Mouse (Mus musculus): ENCODE data around the gene Cdh4. TPM values are rescaled to one million over a fixed set of nuclear protein-coding genes. Genes with fewer than 3 reads are reported as not detected.

Cdh4 gene
- polyA plus RNA-seq, 1 experiment from 2014 or later: 0.28 TPM

DNA sequence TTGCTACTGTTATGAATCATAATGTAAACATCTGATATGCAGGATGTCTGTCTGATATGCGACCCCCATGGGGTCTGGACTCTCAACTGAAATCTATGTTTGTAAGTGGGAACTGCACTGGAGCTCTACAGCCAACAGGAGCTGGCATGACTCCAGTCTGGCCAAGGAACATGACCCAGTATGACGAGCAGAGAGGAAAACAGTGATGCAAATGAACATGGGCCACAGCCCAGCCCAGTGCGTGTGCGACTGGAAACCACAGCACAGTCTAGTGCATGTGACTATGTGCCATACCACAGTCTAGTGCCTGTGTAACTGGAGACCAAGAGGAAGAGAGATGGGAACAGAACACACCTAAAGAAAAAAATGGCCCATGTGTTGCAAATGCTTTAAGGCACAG lies 477.8 kb downstream of the Cdh4 start:
- Histone ChIP-seq H3K27ac (no peak overlapping the region), H3K27me3 (no peaks in the 10 kb centered on the region), H3K4me2 (no peak overlapping the region), H3K36me3 (peaks cover 96% of the 10 kb centered on the region), H3K4me3 (replicated peaks) (no peak overlapping the region), H3K9ac (no peak overlapping the region), H3K9me3 (replicated peaks) (no peaks in the 10 kb centered on the region), H3K4me1 (replicated peaks) (no peaks in the 10 kb centered on the region)
- no peak for ATAC-seq (ENCODE audit: low read depth)
- no peak for DNase-seq
- 78% methylated on average over 4 of the region's 4 CpGs for WGBS (ENCODE audit: insufficient replicate concordance)

DNA sequence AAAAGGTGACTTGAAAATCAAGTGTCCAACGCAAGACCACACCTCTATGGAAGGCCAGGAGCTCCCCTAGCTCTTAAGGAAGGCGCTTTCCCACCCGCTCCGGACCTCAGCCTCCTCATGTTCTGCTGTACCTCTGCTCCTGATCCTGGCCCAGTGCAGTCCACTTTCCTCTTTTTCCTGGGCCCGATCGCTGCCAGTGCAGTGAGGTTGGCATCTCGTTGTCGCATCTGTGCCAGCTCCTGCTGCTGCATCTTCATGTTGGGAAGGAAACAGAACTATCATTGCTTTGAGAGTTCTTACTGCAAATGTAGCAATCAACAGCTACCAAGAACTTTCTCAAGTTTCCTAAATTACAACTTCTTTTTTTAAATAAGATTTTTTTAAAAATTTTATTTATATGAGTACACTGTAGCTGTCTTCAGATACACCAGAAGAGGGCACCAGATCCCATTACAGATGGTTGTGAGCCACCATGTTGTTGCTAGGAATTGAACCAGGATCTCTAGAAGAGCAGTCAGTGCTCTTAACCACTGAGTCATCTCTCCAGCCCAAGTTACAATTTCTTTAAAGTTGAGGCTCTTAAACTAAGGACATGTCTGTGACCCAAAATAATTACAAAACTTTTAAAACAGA lies 478.9 kb downstream of the Cdh4 start:
- no peak for ATAC-seq (ENCODE audit: low read depth)
- 91% methylated on average over 8 of the region's 8 CpGs for WGBS (ENCODE audit: insufficient replicate concordance)
- H3K27ac ChIP-seq: no peak overlapping the region
- H3K4me2 ChIP-seq: no peak overlapping the region
- no peak overlapping the region for H3K9ac ChIP-seq
- no peak for DNase-seq
- H3K4me1 ChIP-seq (replicated peaks): no peaks in the 10 kb centered on the region
- H3K4me3 ChIP-seq (replicated peaks): no peak overlapping the region
- H3K9me3 ChIP-seq (replicated peaks): no peaks in the 10 kb centered on the region
- no peaks in the 10 kb centered on the region for H3K27me3 ChIP-seq
- H3K36me3 ChIP-seq: peaks cover 97% of the 10 kb centered on the region

DNA sequence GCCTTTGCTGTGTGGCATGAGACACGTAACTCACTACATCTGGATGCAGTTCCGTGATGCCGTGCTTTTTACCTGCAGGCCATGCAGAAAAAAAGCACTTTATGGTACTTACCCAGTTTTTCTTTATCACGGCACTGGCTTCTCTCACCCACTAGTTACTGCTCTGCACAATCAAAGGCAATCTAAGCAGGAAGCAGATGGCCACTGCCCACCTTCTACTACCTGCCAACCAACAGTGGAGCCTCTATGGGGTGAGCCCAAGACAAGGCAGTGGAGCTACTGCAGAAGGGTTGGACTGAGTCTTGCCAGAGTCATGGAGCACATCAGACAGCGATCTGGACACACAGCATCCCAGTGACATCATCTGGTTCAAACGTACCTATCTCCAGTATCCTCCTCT lies 481.8 kb downstream of the Cdh4 start:
- Histone ChIP-seq H3K9ac (no peak overlapping the region), H3K4me3 (replicated peaks) (no peak overlapping the region), H3K9me3 (replicated peaks) (no peaks in the 10 kb centered on the region), H3K36me3 (peaks cover 94% of the 10 kb centered on the region), H3K4me2 (no peak overlapping the region), H3K27me3 (no peaks in the 10 kb centered on the region), H3K27ac (no peak overlapping the region), H3K4me1 (replicated peaks) (no peaks in the 10 kb centered on the region)
- DNase-seq (no peak), ATAC-seq (ENCODE audit: low read depth) (no peak)
- WGBS (ENCODE audit: insufficient replicate concordance): 84% methylated on average over 6 of the region's 6 CpGs

GRCm38 (mm10) chr2:179929166-179929565 lies 486.9 kb downstream of the Cdh4 start:
- WGBS (ENCODE audit: insufficient replicate concordance): 90% methylated on average over 13 of the region's 13 CpGs
- no peaks in the 10 kb centered on the region for H3K27me3 ChIP-seq
- no peaks in the 10 kb centered on the region for H3K4me1 ChIP-seq (replicated peaks)
- no peak overlapping the region for H3K27ac ChIP-seq
- peaks cover 86% of the 10 kb centered on the region for H3K36me3 ChIP-seq
- no peak overlapping the region for H3K9ac ChIP-seq
- H3K4me2 ChIP-seq: no peak overlapping the region
- ATAC-seq (ENCODE audit: low read depth) (no peak), DNase-seq (no peak)
- no peaks in the 10 kb centered on the region for H3K9me3 ChIP-seq (replicated peaks)
- H3K4me3 ChIP-seq (replicated peaks): no peak overlapping the region

DNA sequence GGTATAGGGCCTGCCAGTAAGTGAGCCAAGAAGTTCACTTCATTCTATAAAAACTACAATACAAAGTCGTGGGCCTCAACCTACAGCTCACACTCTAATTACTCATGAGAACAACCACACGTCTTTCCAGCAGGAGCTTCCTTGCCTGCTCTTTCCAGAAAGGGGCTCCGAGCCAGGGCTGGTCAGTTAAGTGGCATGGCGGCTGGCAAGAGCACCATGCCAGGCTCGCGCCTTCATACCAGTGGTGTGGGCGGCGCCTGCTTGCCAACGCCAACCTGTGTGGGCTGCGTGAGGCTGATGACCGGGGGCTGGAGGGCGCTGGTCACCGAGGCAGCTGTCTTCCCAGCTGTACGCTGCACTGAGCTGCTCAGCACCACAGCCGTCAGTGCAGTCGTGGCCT lies 489.5 kb downstream of the Cdh4 start:
- H3K9me3 ChIP-seq (replicated peaks): no peaks in the 10 kb centered on the region
- H3K4me3 ChIP-seq (replicated peaks): no peak overlapping the region
- H3K4me2 ChIP-seq: no peak overlapping the region
- H3K27me3 ChIP-seq: no peaks in the 10 kb centered on the region
- 90% methylated on average over 16 of the region's 16 CpGs for WGBS (ENCODE audit: insufficient replicate concordance)
- no peak overlapping the region for H3K9ac ChIP-seq
- no peak overlapping the region for H3K27ac ChIP-seq
- no peak for DNase-seq
- H3K36me3 ChIP-seq: peaks cover 76% of the 10 kb centered on the region
- no peaks in the 10 kb centered on the region; the same call in 1 of the 2 replicates for H3K4me1 ChIP-seq (replicated peaks)
- no peak for ATAC-seq (ENCODE audit: low read depth)

DNA sequence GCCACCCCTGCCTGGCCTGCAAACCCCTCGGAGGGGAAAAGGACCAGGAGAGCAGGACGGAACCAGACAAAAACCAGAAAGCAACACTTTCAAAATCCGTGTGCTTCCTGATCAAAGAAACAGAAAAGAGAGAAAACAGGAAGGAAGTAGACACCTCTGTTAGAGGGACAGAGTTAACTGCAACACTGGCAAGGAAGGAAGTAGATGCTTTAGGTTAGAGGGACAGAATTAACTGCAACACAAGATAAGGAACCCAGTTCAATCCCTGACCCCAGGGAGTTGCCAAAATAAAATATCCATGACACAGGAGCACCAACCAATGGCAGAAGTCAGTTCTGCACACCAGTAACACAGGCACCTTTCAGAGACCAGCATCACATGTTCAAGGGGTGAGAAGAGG lies 491.9 kb downstream of the Cdh4 start:
- ATAC-seq (ENCODE audit: low read depth) (no peak), DNase-seq (no peak)
- no peak overlapping the region for H3K27ac ChIP-seq
- H3K9me3 ChIP-seq (replicated peaks): no peaks in the 10 kb centered on the region
- H3K4me3 ChIP-seq (replicated peaks): no peak overlapping the region
- H3K4me2 ChIP-seq: no peak overlapping the region
- peaks cover 66% of the 10 kb centered on the region for H3K36me3 ChIP-seq
- H3K9ac ChIP-seq: no peak overlapping the region
- H3K27me3 ChIP-seq: no peaks in the 10 kb centered on the region
- H3K4me1 ChIP-seq (replicated peaks): peaks cover 14% of the 10 kb centered on the region
- whole genome bisulfite sequencing (ENCODE audit: insufficient replicate concordance): 60% methylated on average over 3 of the region's 3 CpGs

DNA sequence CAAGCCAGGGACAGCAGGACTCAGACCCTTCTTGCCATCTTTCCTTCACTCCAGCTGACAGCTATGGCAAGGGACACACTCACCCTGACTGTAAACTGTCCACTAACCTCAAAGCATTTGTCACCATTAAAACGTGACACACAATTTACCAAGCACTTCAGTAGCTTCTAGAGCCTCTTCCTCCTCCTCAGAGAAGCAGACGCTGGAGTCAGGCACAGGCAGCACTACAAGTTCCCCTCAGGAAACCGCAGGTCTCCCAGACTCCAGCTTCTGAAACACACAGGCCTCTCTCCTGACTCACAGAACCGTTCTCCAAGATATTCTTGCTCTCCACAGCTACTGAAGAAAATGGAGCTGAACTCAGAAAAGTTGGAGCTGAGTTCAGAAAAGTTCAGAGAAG lies 494.9 kb downstream of the Cdh4 start:
- Histone ChIP-seq H3K27ac (0 out of 2 replicates have a peak overlapping the region, but pooled peaks have one; percentile 21), H3K9me3 (replicated peaks) (no peaks in the 10 kb centered on the region), H3K27me3 (no peaks in the 10 kb centered on the region), H3K36me3 (peaks cover 44% of the 10 kb centered on the region), H3K4me1 (replicated peaks) (peaks cover 17% of the 10 kb centered on the region), H3K4me2 (no peak overlapping the region), H3K4me3 (replicated peaks) (no peak overlapping the region), H3K9ac (no peak overlapping the region)
- WGBS (ENCODE audit: insufficient replicate concordance): 26% methylated on average over 4 of the region's 4 CpGs
- no peak for ATAC-seq (ENCODE audit: low read depth)
- DNase-seq: no peak

DNA sequence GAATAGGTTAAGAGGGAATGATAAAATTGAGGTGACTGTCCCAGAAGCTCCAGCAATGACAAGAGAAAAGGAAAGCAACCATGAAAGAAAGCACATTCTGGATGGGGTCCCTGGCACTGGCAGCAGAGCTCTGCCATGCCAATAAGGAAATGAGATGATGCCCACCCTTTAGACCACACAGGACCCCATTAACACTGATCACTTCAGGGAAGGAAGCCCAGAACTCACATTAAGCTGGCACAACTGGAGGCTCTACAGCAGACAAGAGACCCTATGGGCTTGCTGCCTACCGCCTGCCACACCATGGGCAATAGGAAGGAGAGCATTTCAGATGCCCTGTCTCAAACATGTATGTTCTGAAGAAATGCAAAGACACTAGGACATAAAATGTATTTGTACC lies 499.5 kb downstream of the Cdh4 start:
- Histone ChIP-seq H3K9ac (no peak overlapping the region), H3K4me3 (replicated peaks) (no peak overlapping the region), H3K27ac (no peak overlapping the region), H3K36me3 (peaks cover 10% of the 10 kb centered on the region; the same call in 1 of the 2 replicates), H3K4me1 (replicated peaks) (peaks cover 54% of the 10 kb centered on the region), H3K9me3 (replicated peaks) (no peaks in the 10 kb centered on the region), H3K27me3 (no peaks in the 10 kb centered on the region), H3K4me2 (no peak overlapping the region)
- ATAC-seq (ENCODE audit: low read depth) (no peak), DNase-seq (no peak)
- WGBS (ENCODE audit: insufficient replicate concordance): 79% methylated on average over 1 of the region's 1 CpGs

DNA sequence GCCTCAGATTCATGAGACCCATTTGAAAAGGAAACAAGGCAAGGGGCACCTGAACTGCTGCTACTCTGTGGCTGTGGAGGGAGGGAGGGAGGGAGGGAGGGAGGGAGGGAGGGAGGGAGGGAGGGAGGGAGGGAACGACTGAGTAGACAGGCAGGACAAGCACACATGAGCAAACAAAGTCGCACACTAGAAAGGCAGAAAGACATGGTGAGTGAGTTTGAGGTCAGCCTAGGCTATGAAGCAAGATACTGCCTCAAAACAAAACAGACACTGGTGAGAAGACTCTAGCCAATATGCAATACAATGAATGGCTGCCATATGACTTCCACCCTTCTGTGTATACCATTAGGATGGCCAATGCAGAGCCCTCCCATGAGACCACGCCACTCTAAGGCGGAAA lies 502.8 kb downstream of the Cdh4 start:
- Histone ChIP-seq H3K4me3 (replicated peaks) (no peak overlapping the region), H3K9me3 (replicated peaks) (no peaks in the 10 kb centered on the region), H3K9ac (no peak overlapping the region), H3K4me1 (replicated peaks) (peaks cover 73% of the 10 kb centered on the region), H3K27ac (no peak overlapping the region), H3K36me3 (no peaks in the 10 kb centered on the region), H3K27me3 (no peaks in the 10 kb centered on the region), H3K4me2 (no peak overlapping the region)
- ATAC-seq (ENCODE audit: low read depth): no peak
- 45% methylated on average over 4 of the region's 4 CpGs for WGBS (ENCODE audit: insufficient replicate concordance)
- DNase-seq: no peak

DNA sequence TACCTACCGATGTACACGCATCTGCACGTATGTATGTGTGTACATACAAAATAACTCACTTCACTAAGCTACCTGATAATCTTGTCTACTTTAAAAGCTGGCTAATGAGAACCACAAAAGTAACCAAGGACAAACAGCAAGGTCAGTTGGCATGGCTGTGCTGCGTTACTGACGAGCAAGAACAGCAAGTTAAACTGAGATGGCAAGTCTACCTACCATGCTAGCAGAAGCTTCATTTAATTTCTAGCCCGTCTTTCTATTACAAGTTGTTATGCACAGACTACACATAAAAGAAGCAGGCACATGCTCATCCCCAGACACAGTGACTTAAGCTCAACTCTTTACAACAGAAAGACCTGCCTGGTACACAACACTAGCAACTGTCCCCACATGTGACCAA lies 504.3 kb downstream of the Cdh4 start:
- Histone ChIP-seq H3K27me3 (no peaks in the 10 kb centered on the region), H3K4me1 (replicated peaks) (peaks cover 86% of the 10 kb centered on the region), H3K4me3 (replicated peaks) (no peak overlapping the region), H3K36me3 (no peaks in the 10 kb centered on the region), H3K9me3 (replicated peaks) (no peaks in the 10 kb centered on the region), H3K9ac (no peak overlapping the region), H3K4me2 (no peak overlapping the region), H3K27ac (no peak overlapping the region)
- ATAC-seq (ENCODE audit: low read depth) (no peak), DNase-seq (no peak)
- WGBS (ENCODE audit: insufficient replicate concordance): 85% methylated on average over 6 of the region's 6 CpGs

GRCm38 (mm10) chr2:179947607-179948006 lies 505.4 kb downstream of the Cdh4 start:
- Histone ChIP-seq H3K4me1 (replicated peaks) (peaks cover 88% of the 10 kb centered on the region), H3K27me3 (no peaks in the 10 kb centered on the region), H3K4me2 (no peak overlapping the region), H3K9ac (no peak overlapping the region), H3K27ac (no peak overlapping the region), H3K9me3 (replicated peaks) (no peaks in the 10 kb centered on the region), H3K4me3 (replicated peaks) (no peak overlapping the region), H3K36me3 (no peaks in the 10 kb centered on the region)
- DNase-seq: no peak
- ATAC-seq (ENCODE audit: low read depth): no peak
- WGBS (ENCODE audit: insufficient replicate concordance): 86% methylated on average over 5 of the region's 5 CpGs

DNA sequence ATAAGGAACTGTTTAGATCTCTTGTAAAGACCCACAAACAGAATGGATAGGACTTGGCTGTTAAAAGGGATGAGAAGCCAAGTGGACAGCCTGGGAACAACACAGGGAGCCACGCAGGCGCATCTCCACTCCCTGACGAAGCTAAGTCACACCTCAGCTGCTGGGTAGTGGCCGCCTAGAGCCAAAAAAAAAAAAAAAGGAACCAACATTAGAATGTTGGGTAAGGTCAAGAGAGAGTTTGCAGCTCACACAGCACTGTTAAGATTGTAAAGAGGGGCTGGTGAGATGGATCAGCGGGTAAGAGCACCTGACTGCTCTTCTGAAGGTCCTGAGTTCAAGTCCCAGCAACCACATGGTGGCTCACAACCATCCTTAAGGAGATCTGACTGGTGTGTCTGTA lies 506.6 kb downstream of the Cdh4 start:
- peaks cover 89% of the 10 kb centered on the region for H3K4me1 ChIP-seq (replicated peaks)
- ATAC-seq (ENCODE audit: low read depth) (no peak), DNase-seq (no peak)
- no peak overlapping the region for H3K27ac ChIP-seq
- H3K36me3 ChIP-seq: no peaks in the 10 kb centered on the region
- no peak overlapping the region for H3K9ac ChIP-seq
- no peak overlapping the region for H3K4me2 ChIP-seq
- WGBS (ENCODE audit: insufficient replicate concordance): 58% methylated on average over 5 of the region's 5 CpGs
- H3K9me3 ChIP-seq (replicated peaks): no peaks in the 10 kb centered on the region
- no peak overlapping the region for H3K4me3 ChIP-seq (replicated peaks)
- H3K27me3 ChIP-seq: no peaks in the 10 kb centered on the region

Data from liver, embryonic 13.5 days (tissue).